ENCODE assay signal across 20 mouse cellular contexts in genomic region chr9:78742012-78742411, GRCm38 (mm10).
A peak's percentile ranks its signal among the peaks of the same experiment; 100 is the strongest.
DNase-seq lines count a peak whose midpoint lies in the region; ATAC-seq and TF ChIP-seq lines count a peak whose summit lies in the region.
"Had no signal": no experiment of that assay in that cellular context is flagged by ENCODE, and none has a peak within 500 bp of the region (broad histone marks: within the 10 kb centered on the region; RNA-seq: fewer than 3 reads in every experiment).

No protein-coding gene starts in this region.

- H3K4me3 ChIP-seq in forebrain, embryonic 10.5 days = no peak overlapping the region
- H3K4me3 ChIP-seq in forebrain, postnatal 0 days (ENCODE audit: low read depth, low read length) = no peak overlapping the region
- no peak overlapping the region for H3K4me3 ChIP-seq in liver, adult 2 months (ENCODE audit: insufficient read depth, low read depth, low read length)
- no peak overlapping the region for H3K4me3 ChIP-seq in liver, embryonic 11.5 days (ENCODE audit: low read depth, low read length)
- H3K4me3 ChIP-seq in left cerebral cortex, adult 2 months = no peak overlapping the region
- H3K4me3 ChIP-seq: heart, adult 2 months; hindbrain, embryonic 15.5 days; intestine, embryonic 15.5 days; layer of hippocampus, adult 2 months; limb, embryonic 10.5 days; liver, embryonic 12.5 days had no signal

- H3K4me1 ChIP-seq in forebrain, embryonic 10.5 days = peaks cover 9% of the 10 kb centered on the region
- H3K4me1 ChIP-seq in forebrain, postnatal 0 days (ENCODE audit: insufficient read depth) = no peaks in the 10 kb centered on the region
- H3K4me1 ChIP-seq in liver, adult 2 months (ENCODE audit: control insufficient read depth, insufficient read depth, low read length) = no peaks in the 10 kb centered on the region
- H3K4me1 ChIP-seq in liver, embryonic 11.5 days (replicated peaks; ENCODE audit: control insufficient read depth, insufficient read depth, low read length) = no peaks in the 10 kb centered on the region
- H3K4me1 ChIP-seq: hindbrain, embryonic 15.5 days; intestine, embryonic 15.5 days; limb, embryonic 10.5 days; liver, embryonic 12.5 days had no signal

- no peak overlapping the region for H3K9ac ChIP-seq in forebrain, postnatal 0 days
- H3K9ac ChIP-seq in liver, adult 2 months (ENCODE audit: low read depth, low read length) = no peak overlapping the region
- H3K9ac ChIP-seq in liver, embryonic 11.5 days (ENCODE audit: low read depth, low read length) = no peak overlapping the region
- H3K9ac ChIP-seq: hindbrain, embryonic 15.5 days; intestine, embryonic 15.5 days; liver, embryonic 12.5 days had no signal

- no peak for TF ChIP-seq CTCF in forebrain, postnatal 0 days (IDR thresholded peaks at IDR 0.05; ENCODE audit: low read depth)
- TF ChIP-seq CTCF in liver, adult 2 months (IDR thresholded peaks at IDR 0.05; ENCODE audit: low read depth, low read length) = no peak
- no peak for TF ChIP-seq CTCF in left cerebral cortex, adult 2 months (IDR thresholded peaks at IDR 0.05)

- H3K9me3 ChIP-seq in forebrain, embryonic 10.5 days = no peaks in the 10 kb centered on the region
- H3K9me3 ChIP-seq in forebrain, postnatal 0 days (ENCODE audit: low read length) = no peaks in the 10 kb centered on the region
- no peaks in the 10 kb centered on the region for H3K9me3 ChIP-seq in liver, embryonic 11.5 days (ENCODE audit: control insufficient read depth, low read length)
- H3K9me3 ChIP-seq: hindbrain, embryonic 15.5 days; intestine, embryonic 15.5 days; limb, embryonic 10.5 days; liver, embryonic 12.5 days had no signal

- H3K4me2 ChIP-seq in forebrain, postnatal 0 days (ENCODE audit: low read depth) = no peak overlapping the region
- no peak overlapping the region for H3K4me2 ChIP-seq in liver, embryonic 11.5 days
- H3K4me2 ChIP-seq: hindbrain, embryonic 15.5 days; intestine, embryonic 15.5 days; liver, embryonic 12.5 days; midbrain, embryonic 11.5 days had no signal

- no peak for DNase-seq in forebrain, embryonic 10.5 days (ENCODE audit: extremely low spot score, low spot score)
- DNase-seq in forebrain, postnatal 0 days = no peak
- peak; percentile 66 for DNase-seq in liver, adult 2 months (ENCODE audit: extremely low read depth, low read depth, low spot score)
- no peak for DNase-seq in liver, embryonic 11.5 days (ENCODE audit: low spot score)
- peak; percentile 18 for DNase-seq in 3T3-L1 (ENCODE audit: low read depth, low spot score)
- DNase-seq in fibroblast of lung, adult 2 months (ENCODE audit: low read depth) = peak; percentile 94
- DNase-seq in left cerebral cortex, adult 2 months (ENCODE audit: extremely low spot score in 1 of 2, low spot score in 2 of 2) = no peak
- DNase-seq: adrenal gland, adult 2 months; cerebellum, adult 9-10 months; gastrocnemius, postnatal 25 days; heart, adult 2 months; heart, postnatal 4 days; retina, postnatal 1 day; thymus, postnatal 14 days had no signal

- TF ChIP-seq POLR2A in liver, adult 2 months (IDR thresholded peaks at IDR 0.05; ENCODE audit: extremely low read depth, insufficient read depth, low read length) = no peak

- no peaks in the 10 kb centered on the region for H3K79me2 ChIP-seq in liver, adult 2 months (ENCODE audit: control insufficient read depth, insufficient read depth, low read length)

- no peaks in the 10 kb centered on the region for H3K36me3 ChIP-seq in forebrain, embryonic 10.5 days (replicated peaks)
- no peaks in the 10 kb centered on the region for H3K36me3 ChIP-seq in forebrain, postnatal 0 days (ENCODE audit: insufficient read depth)
- H3K36me3 ChIP-seq in liver, adult 2 months (ENCODE audit: control insufficient read depth, insufficient read depth, low read length) = no peaks in the 10 kb centered on the region
- no peaks in the 10 kb centered on the region for H3K36me3 ChIP-seq in liver, embryonic 11.5 days (ENCODE audit: control insufficient read depth, insufficient read depth, low read length)
- H3K36me3 ChIP-seq: hindbrain, embryonic 15.5 days; intestine, embryonic 15.5 days; limb, embryonic 10.5 days; liver, embryonic 12.5 days had no signal

- peak overlapping the region; percentile 37; the same call in 1 of the 2 replicates for H3K27ac ChIP-seq in forebrain, embryonic 10.5 days
- no peak overlapping the region for H3K27ac ChIP-seq in forebrain, postnatal 0 days (ENCODE audit: low read depth, low read length)
- no peak overlapping the region for H3K27ac ChIP-seq in liver, adult 2 months (replicated peaks; ENCODE audit: insufficient read depth, low read depth, low read length)
- no peak overlapping the region for H3K27ac ChIP-seq in liver, embryonic 11.5 days (ENCODE audit: low read depth, low read length)
- H3K27ac ChIP-seq in left cerebral cortex, adult 2 months = no peak overlapping the region
- H3K27ac ChIP-seq: heart, adult 2 months; hindbrain, embryonic 15.5 days; intestine, embryonic 15.5 days; layer of hippocampus, adult 2 months; limb, embryonic 10.5 days; liver, embryonic 12.5 days had no signal

- no peaks in the 10 kb centered on the region for H3K27me3 ChIP-seq in forebrain, embryonic 10.5 days (ENCODE audit: poor library complexity, severe bottlenecking)
- H3K27me3 ChIP-seq in forebrain, postnatal 0 days (ENCODE audit: insufficient read depth, low read length) = no peaks in the 10 kb centered on the region
- H3K27me3 ChIP-seq in liver, adult 2 months (ENCODE audit: control insufficient read depth, insufficient read depth, low read length) = no peaks in the 10 kb centered on the region
- no peaks in the 10 kb centered on the region for H3K27me3 ChIP-seq in liver, embryonic 11.5 days (replicated peaks; ENCODE audit: control insufficient read depth, insufficient read depth, low read length)
- H3K27me3 ChIP-seq: hindbrain, embryonic 15.5 days; intestine, embryonic 15.5 days; liver, embryonic 12.5 days had no signal

- no peak; the same call in 1 of the 2 replicates for ATAC-seq in forebrain, postnatal 0 days
- ATAC-seq in liver, embryonic 11.5 days (replicated peaks; ENCODE audit: low FRiP score) = no peak
- ATAC-seq: intestine, embryonic 15.5 days; liver, embryonic 12.5 days had no signal

- 39% methylated on average over 3 of the region's 3 CpGs for WGBS in forebrain, embryonic 10.5 days
- 8% methylated on average over 3 of the region's 3 CpGs for WGBS in forebrain, postnatal 0 days
- WGBS in liver, adult 2 months = 40% methylated on average over 3 of the region's 3 CpGs
- 59% methylated on average over 3 of the region's 3 CpGs for WGBS in liver, embryonic 11.5 days

- intact Hi-C loops in left cerebral cortex, adult 2 months (cut with DNase I) = no loop called here

Comparison
In these comparisons a context has a peak if more than half of its experiments do, and no peak if none do; other contexts are left out.
1. DNase-seq: peak in liver, adult 2 months (single experiment), 3T3-L1 (single experiment) and fibroblast of lung, adult 2 months (single experiment); none in forebrain, embryonic 10.5 days (single experiment), forebrain, postnatal 0 days (single experiment), liver, embryonic 11.5 days (single experiment) and left cerebral cortex, adult 2 months (0 of 2).